Mouse (Mus musculus) midbrain, embryonic 16.5 days (tissue): ENCODE data around the gene Gm20388. TPM values are rescaled to one million over a fixed set of nuclear protein-coding genes. Genes with fewer than 3 reads are reported as not detected.

ENCODE experiments used
- ATAC-seq: fragments of 200-750 bp; cut with Nextera tagmentation; 2 replicates; pipeline ENCODE4 v1.8.0; 2017; ENCODE audit warnings: moderate TSS enrichment
- H3K27ac ChIP-seq: fragments of 300-500 bp; sonication (generic); 2 replicates; pipeline ENCODE4 v1.5.1; 2014; ENCODE audit warnings: mild to moderate bottlenecking, low read length, mixed read lengths
- H3K27me3 ChIP-seq: fragments of 300-500 bp; sonication (generic); 2 replicates; pipeline ENCODE4 v1.6.1; 2014; ENCODE audit warnings: low read depth, low read length, mixed read lengths; ENCODE audit not compliant: control insufficient read depth, insufficient read depth
- H3K36me3 ChIP-seq: fragments of 300-500 bp; sonication (generic); 2 replicates; pipeline ENCODE4 v1.6.1; 2014; ENCODE audit warnings: mild to moderate bottlenecking, low read length, moderate library complexity, mixed read lengths; ENCODE audit not compliant: control insufficient read depth, insufficient read depth
- H3K4me1 ChIP-seq: fragments of 300-500 bp; sonication (generic); 2 replicates; pipeline ENCODE4 v1.6.1; 2014; ENCODE audit warnings: mild to moderate bottlenecking, low read length, mixed read lengths; ENCODE audit not compliant: control insufficient read depth, insufficient read depth
- H3K4me2 ChIP-seq: fragments of 300-500 bp; sonication (generic); 2 replicates; pipeline ENCODE4 v1.6.1; 2014; ENCODE audit warnings: mild to moderate bottlenecking, low read length, mixed read lengths
- H3K4me3 ChIP-seq: fragments of 300-500 bp; sonication (generic); 2 replicates; pipeline ENCODE4 v1.5.1; 2014; ENCODE audit warnings: low read depth, mild to moderate bottlenecking, low read length, moderate library complexity, mixed read lengths
- H3K9ac ChIP-seq: fragments of 300-500 bp; sonication (generic); 2 replicates; pipeline ENCODE4 v1.6.1; 2014; ENCODE audit warnings: low read depth, low read length, mixed read lengths
- H3K9me3 ChIP-seq: fragments of 300-500 bp; sonication (generic); replicated peaks from 2 replicates; pipeline ENCODE4 v1.6.1; 2014; ENCODE audit warnings: mild to moderate bottlenecking, low read length, mixed read lengths; ENCODE audit not compliant: control insufficient read depth, poor library complexity, severe bottlenecking
- WGBS: fragments of 180-500 bp; shearing (Covaris S2); extraction: QIAGEN DNeasy Blood & Tissue Kit; methylation state at CpG from one replicate; pipeline ENCODE4 v1.1.7; 2014; 5-methylcytosine and 5-hydroxymethylcytosine counted together
- polyA plus RNA-seq: library from polyadenylated mRNA; unstranded; fragments of >200 nt; fragmentation: Nextera tagmentation; extraction: Ambion mirVana; gene quantifications from 2 replicates; pipeline ENCODE4 v1.2.1, GENCODE M21; 2015

Gene Gm20388
- polyA plus RNA-seq, 1 experiment from 2014 or later: 7.5 TPM

GRCm38 (mm10) chr8:123907604-123908003, 3997.0 kb downstream of the Gm20388 start:
- no peak overlapping the region for H3K4me3 ChIP-seq
- no peaks in the 10 kb centered on the region for H3K9me3 ChIP-seq
- no peaks in the 10 kb centered on the region for H3K4me1 ChIP-seq
- no peak overlapping the region for H3K4me2 ChIP-seq
- no peak overlapping the region for H3K27ac ChIP-seq
- no peak for ATAC-seq
- H3K9ac ChIP-seq: no peak overlapping the region
- no peaks in the 10 kb centered on the region for H3K27me3 ChIP-seq
- 95% methylated on average over 6 of the region's 6 CpGs for WGBS
- H3K36me3 ChIP-seq: peaks cover 44% of the 10 kb centered on the region

- Histone ChIP-seq H3K27me3 (no peaks in the 10 kb centered on the region), H3K9me3 (no peaks in the 10 kb centered on the region), H3K9ac (no peak overlapping the region), H3K36me3 (peaks cover 40% of the 10 kb centered on the region), H3K4me2 (no peak overlapping the region), H3K4me3 (no peak overlapping the region), H3K4me1 (no peaks in the 10 kb centered on the region), H3K27ac (no peak overlapping the region)
- WGBS: 93% methylated on average over 4 of the region's 4 CpGs
- ATAC-seq: no peak
Measured at GRCm38 (mm10) chr8:123912265-123912664, 4001.6 kb downstream of the Gm20388 start.

GRCm38 (mm10) chr8:123914635-123915034, 4004.0 kb downstream of the Gm20388 start:
- H3K9ac ChIP-seq: no peak overlapping the region
- H3K4me1 ChIP-seq: no peaks in the 10 kb centered on the region
- no peaks in the 10 kb centered on the region for H3K27me3 ChIP-seq
- WGBS: 97% methylated on average over 3 of the region's 3 CpGs
- no peaks in the 10 kb centered on the region for H3K9me3 ChIP-seq
- peaks cover 39% of the 10 kb centered on the region for H3K36me3 ChIP-seq
- H3K27ac ChIP-seq: no peak overlapping the region
- no peak overlapping the region for H3K4me2 ChIP-seq
- no peak overlapping the region for H3K4me3 ChIP-seq
- no peak for ATAC-seq

GRCm38 (mm10) chr8:123924719-123925118, 4014.1 kb downstream of the Gm20388 start:
- Histone ChIP-seq H3K4me2 (no peak overlapping the region), H3K9ac (no peak overlapping the region), H3K9me3 (no peaks in the 10 kb centered on the region), H3K36me3 (peaks cover 17% of the 10 kb centered on the region), H3K4me3 (no peak overlapping the region), H3K27me3 (no peaks in the 10 kb centered on the region), H3K4me1 (no peaks in the 10 kb centered on the region), H3K27ac (no peak overlapping the region)
- peak; percentile 79; the same call in 1 of the 2 replicates for ATAC-seq
- WGBS: 16% methylated on average over 2 of the region's 2 CpGs

GRCm38 (mm10) chr8:123925671-123926070, 4015.0 kb downstream of the Gm20388 start:
- no peak overlapping the region for H3K4me2 ChIP-seq
- H3K4me3 ChIP-seq: no peak overlapping the region
- H3K9me3 ChIP-seq: no peaks in the 10 kb centered on the region
- H3K4me1 ChIP-seq: no peaks in the 10 kb centered on the region
- no peaks in the 10 kb centered on the region for H3K27me3 ChIP-seq
- no peak for ATAC-seq
- 87% methylated on average over 3 of the region's 3 CpGs for WGBS
- peaks cover 15% of the 10 kb centered on the region for H3K36me3 ChIP-seq
- H3K9ac ChIP-seq: no peak overlapping the region
- no peak overlapping the region for H3K27ac ChIP-seq

GRCm38 (mm10) chr8:123929026-123929425, 4018.4 kb downstream of the Gm20388 start:
- 95% methylated on average over 7 of the region's 7 CpGs for WGBS
- H3K4me1 ChIP-seq: no peaks in the 10 kb centered on the region
- no peak overlapping the region for H3K9ac ChIP-seq
- no peak overlapping the region for H3K4me3 ChIP-seq
- no peaks in the 10 kb centered on the region for H3K9me3 ChIP-seq
- ATAC-seq: no peak
- H3K36me3 ChIP-seq: peaks cover 7% of the 10 kb centered on the region
- H3K4me2 ChIP-seq: no peak overlapping the region
- no peak overlapping the region for H3K27ac ChIP-seq
- H3K27me3 ChIP-seq: no peaks in the 10 kb centered on the region

- Histone ChIP-seq H3K4me1 (peaks cover 14% of the 10 kb centered on the region), H3K9me3 (no peaks in the 10 kb centered on the region), H3K27me3 (no peaks in the 10 kb centered on the region), H3K27ac (peak within 1 kb of the TSS; percentile 88), H3K9ac (peak within 1 kb of the TSS; percentile 83), H3K4me2 (peak within 1 kb of the TSS; percentile 88), H3K36me3 (peaks cover 4% of the 10 kb centered on the region; the same call in 1 of the 2 replicates), H3K4me3 (peak within 1 kb of the TSS; percentile 74)
- peak; percentile 85 for ATAC-seq
- under 1% methylated on average over 74 of the region's 77 CpGs for WGBS
Measured at GRCm38 (mm10) chr8:123948942-123949685, 4038.5 kb downstream of the Gm20388 start, which contains the start of gene Nup133. Gene Nup133, minus strand, starts transcription at chr8:123949265.

- Histone ChIP-seq H3K36me3 (peaks cover 6% of the 10 kb centered on the region), H3K9me3 (no peaks in the 10 kb centered on the region), H3K4me1 (peaks cover 14% of the 10 kb centered on the region), H3K27me3 (no peaks in the 10 kb centered on the region), H3K9ac (peak overlapping the region; percentile 83), H3K4me3 (peak overlapping the region; percentile 74), H3K4me2 (peak overlapping the region; percentile 88), H3K27ac (peak overlapping the region; percentile 88)
- ATAC-seq: no peak; the same call in 1 of the 2 replicates
- WGBS: 2% methylated on average over 10 of the region's 10 CpGs
Measured at GRCm38 (mm10) chr8:123949686-123949986, 4039.0 kb downstream of the Gm20388 start.

- Histone ChIP-seq H3K4me2 (peak overlapping the region; percentile 88), H3K9ac (peak overlapping the region; percentile 83; the same call in 1 of the 2 replicates), H3K27me3 (no peaks in the 10 kb centered on the region), H3K9me3 (no peaks in the 10 kb centered on the region), H3K36me3 (peaks cover 4% of the 10 kb centered on the region), H3K4me3 (peak overlapping the region; percentile 74), H3K4me1 (peaks cover 14% of the 10 kb centered on the region), H3K27ac (no peak overlapping the region)
- ATAC-seq: peak; percentile 23; the same call in 1 of the 2 replicates
- WGBS: 32% methylated on average over 10 of the region's 10 CpGs
Measured at GRCm38 (mm10) chr8:123950077-123950802, 4039.6 kb downstream of the Gm20388 start.
